Mouse (Mus musculus) forebrain, embryonic 15.5 days (tissue): ENCODE measurements around the gene Atg101. TPM values are rescaled to one million over a fixed set of nuclear protein-coding genes. Genes with fewer than 3 reads are reported as not detected.

Source experiments
- ATAC-seq: fragments of 200-750 bp; cut with Nextera tagmentation; replicated peaks from 2 replicates; pipeline ENCODE4 v1.8.0; 2017; ENCODE audit warnings: mild to moderate bottlenecking, moderate TSS enrichment, moderate library complexity
- H3K27ac ChIP-seq: fragments of 300-500 bp; sonication (generic); replicated peaks from 2 replicates; pipeline ENCODE4 v1.5.1; 2015; ENCODE audit warnings: mild to moderate bottlenecking, inconsistent platforms
- H3K27me3 ChIP-seq: fragments of 300-500 bp; sonication (generic); 2 replicates; pipeline ENCODE4 v1.6.1; 2015; ENCODE audit warnings: inconsistent platforms
- H3K36me3 ChIP-seq: fragments of 300-500 bp; sonication (generic); 2 replicates; pipeline ENCODE4 v1.6.1; 2015; ENCODE audit warnings: mild to moderate bottlenecking, inconsistent platforms
- H3K4me1 ChIP-seq: fragments of 300-500 bp; sonication (generic); 2 replicates; pipeline ENCODE4 v1.6.1; 2015; ENCODE audit warnings: inconsistent platforms
- H3K4me2 ChIP-seq: fragments of 300-500 bp; sonication (generic); replicated peaks from 2 replicates; pipeline ENCODE4 v1.6.1; 2015; ENCODE audit warnings: mild to moderate bottlenecking, inconsistent platforms
- H3K4me3 ChIP-seq: fragments of 300-500 bp; sonication (generic); 2 replicates; pipeline ENCODE4 v1.5.1; 2015; ENCODE audit warnings: mild to moderate bottlenecking, inconsistent platforms
- H3K9ac ChIP-seq: fragments of 300-500 bp; sonication (generic); replicated peaks from 2 replicates; pipeline ENCODE4 v1.6.1; 2015; ENCODE audit warnings: mild to moderate bottlenecking, inconsistent platforms
- H3K9me3 ChIP-seq: fragments of 300-500 bp; sonication (generic); 2 replicates; pipeline ENCODE4 v1.6.1; 2016; ENCODE audit warnings: inconsistent platforms
- WGBS: fragments of 180-500 bp; shearing (Covaris S2); methylation state at CpG from one replicate; pipeline ENCODE4 v1.1.7; 2015; ENCODE audit warnings: mixed read lengths; 5-methylcytosine and 5-hydroxymethylcytosine counted together
- polyA plus RNA-seq: library from polyadenylated mRNA; unstranded; fragments of >200 nt; fragmentation: Nextera tagmentation; extraction: Ambion mirVana; gene quantifications from 2 replicates; pipeline ENCODE4 v1.2.1, GENCODE M21; 2015

The Atg101 gene
- polyA plus RNA-seq, 1 experiment from 2014 or later, result 86.8 TPM

DNA sequence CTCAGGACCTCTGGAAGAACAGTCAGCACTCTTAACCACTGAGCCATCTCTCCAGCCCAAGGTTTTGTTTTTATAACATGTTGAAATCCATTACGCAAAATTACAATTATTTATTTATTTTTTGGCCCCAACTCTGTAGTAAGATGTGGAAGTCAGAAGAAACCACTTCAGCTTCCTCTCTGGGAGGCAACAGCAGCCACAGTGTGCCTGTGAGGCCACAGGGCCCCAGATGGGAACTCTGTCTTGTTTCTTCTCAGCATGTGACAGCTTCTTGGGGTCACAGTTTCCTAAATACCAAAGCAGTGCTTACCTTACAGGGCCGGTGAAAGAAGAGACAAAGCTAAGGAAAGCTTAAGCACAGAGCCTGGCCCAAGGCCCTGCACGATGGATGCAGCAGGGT, 40.1 kb upstream of the Atg101 start:
- Histone ChIP-seq H3K9ac (no peak overlapping the region), H3K4me2 (no peak overlapping the region), H3K36me3 (no peaks in the 10 kb centered on the region), H3K27me3 (no peaks in the 10 kb centered on the region), H3K9me3 (no peaks in the 10 kb centered on the region), H3K27ac (no peak overlapping the region), H3K4me3 (no peak overlapping the region), H3K4me1 (peaks cover 16% of the 10 kb centered on the region)
- no peak for ATAC-seq
- 76% methylated on average over 3 of the region's 3 CpGs for WGBS

DNA sequence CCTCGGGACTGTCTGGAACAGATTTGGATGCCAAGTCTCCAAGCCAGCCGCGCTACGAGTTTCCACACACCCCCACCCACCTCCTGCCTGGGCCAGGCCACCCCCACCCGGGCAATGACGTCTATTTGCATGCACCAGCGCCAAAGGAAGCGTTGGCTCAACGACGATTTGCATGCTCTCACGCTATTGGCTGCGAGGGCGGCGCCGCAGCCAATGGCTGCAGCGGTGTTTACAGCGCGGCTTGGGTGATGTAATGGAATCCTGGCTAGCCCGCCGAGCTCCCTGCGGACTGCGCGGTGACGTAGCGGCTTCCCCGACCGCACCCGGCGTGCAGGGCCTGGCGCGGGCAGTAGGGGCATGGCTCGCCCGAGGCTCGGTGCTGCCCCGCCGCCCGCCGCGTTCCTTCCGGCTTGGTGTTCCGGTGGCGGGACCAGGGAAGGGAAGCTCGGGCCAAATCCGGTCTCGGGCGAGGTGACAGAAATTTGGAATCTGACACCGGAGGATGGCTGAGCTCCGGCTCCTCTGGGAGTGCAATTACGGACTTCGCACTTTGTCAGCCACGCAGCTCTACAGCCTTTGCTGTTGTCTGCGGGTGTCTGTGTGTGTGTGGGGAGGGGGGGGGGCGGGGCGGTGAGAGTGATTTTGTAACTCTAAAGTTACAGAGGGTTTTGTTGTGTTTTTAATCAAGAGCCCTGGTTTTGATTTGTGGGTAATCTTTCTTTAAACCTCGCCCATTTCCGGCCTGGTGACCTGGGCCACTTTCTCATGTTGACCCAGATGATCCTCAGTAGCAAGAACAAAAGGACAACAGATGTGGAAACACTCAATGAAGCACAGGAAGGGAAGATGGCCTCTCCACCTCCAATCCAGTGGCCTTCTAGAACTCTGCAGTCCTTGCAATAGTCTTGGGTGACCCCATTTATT, 37.6 kb upstream of the Atg101 start:
- ATAC-seq, result peak; percentile 99
- H3K4me2 ChIP-seq, result peak overlapping the region; percentile 66
- 3% methylated on average over 55 of the region's 56 CpGs for WGBS
- H3K36me3 ChIP-seq, result no peaks in the 10 kb centered on the region
- peak overlapping the region; percentile 52 for H3K4me3 ChIP-seq
- H3K9ac ChIP-seq, result peak overlapping the region; percentile 59
- no peaks in the 10 kb centered on the region for H3K9me3 ChIP-seq
- no peaks in the 10 kb centered on the region for H3K27me3 ChIP-seq
- peak overlapping the region; percentile 83 for H3K27ac ChIP-seq
- H3K4me1 ChIP-seq, result peaks cover 10% of the 10 kb centered on the region

DNA sequence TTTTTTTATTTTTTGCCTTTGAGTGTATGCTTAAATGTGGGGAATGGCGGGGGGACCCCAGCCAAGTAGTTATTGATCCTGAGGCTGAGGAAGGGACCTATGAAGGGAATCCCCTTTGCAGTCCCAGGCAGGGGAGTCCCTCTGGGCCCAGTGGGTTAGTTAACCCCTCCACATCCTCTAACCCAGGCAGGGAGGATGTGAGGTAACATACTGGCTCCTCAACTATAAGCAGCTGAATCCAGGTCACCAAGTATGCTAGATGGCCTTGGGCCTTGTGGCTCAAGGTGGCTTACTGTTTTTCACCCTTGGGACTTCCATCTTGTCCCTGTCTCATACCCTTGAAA, 36.9 kb upstream of the Atg101 start:
- H3K4me1 ChIP-seq, result peaks cover 10% of the 10 kb centered on the region
- WGBS, result 88% methylated on average over 1 of the region's 1 CpGs
- no peak overlapping the region for H3K9ac ChIP-seq
- H3K27ac ChIP-seq, result 0 out of 2 replicates have a peak overlapping the region, but pooled peaks have one; percentile 83
- no peak for ATAC-seq
- no peaks in the 10 kb centered on the region for H3K9me3 ChIP-seq
- H3K36me3 ChIP-seq, result no peaks in the 10 kb centered on the region
- H3K27me3 ChIP-seq, result no peaks in the 10 kb centered on the region
- H3K4me3 ChIP-seq, result peak overlapping the region; percentile 52; the same call in 1 of the 2 replicates
- peak overlapping the region; percentile 66 for H3K4me2 ChIP-seq

DNA sequence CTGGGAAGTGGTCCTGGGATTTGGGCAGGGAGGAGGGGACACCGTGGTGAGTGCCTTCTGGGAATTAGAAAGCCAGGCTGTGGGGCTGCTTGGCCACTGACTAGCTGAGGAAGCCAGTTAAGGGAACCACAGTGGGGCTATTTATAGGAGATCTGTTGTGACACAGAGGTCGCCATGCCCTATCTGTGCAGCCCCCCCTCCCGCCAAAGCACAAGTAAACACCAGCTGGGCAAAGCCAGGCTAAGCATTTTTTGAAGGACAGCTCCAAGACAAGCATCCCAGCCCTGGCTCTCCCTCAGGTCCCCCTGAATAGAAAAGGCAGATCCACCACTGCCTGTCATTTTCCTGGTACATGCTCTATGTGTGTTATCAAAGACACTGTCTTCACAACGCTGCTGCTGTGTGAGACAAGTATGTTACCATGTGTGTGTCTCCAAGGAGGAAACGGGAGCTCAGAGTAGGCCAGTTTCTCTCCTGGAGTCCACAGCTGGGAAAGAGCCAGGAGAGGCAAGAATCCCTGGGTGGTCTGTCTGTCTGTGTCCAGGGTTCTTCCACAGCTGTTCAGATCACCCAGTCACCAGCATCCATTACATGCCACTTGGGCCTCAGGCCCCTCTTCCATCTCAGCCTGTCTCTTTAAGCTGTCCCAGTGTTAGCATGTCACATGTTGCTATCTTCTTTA, 35.9 kb upstream of the Atg101 start:
- WGBS, result 71% methylated on average over 5 of the region's 5 CpGs
- Histone ChIP-seq H3K4me3 (no peak overlapping the region), H3K4me2 (no peak overlapping the region), H3K27me3 (no peaks in the 10 kb centered on the region), H3K36me3 (no peaks in the 10 kb centered on the region), H3K9ac (no peak overlapping the region), H3K4me1 (peaks cover 10% of the 10 kb centered on the region), H3K9me3 (no peaks in the 10 kb centered on the region), H3K27ac (no peak overlapping the region)
- ATAC-seq, result no peak

DNA sequence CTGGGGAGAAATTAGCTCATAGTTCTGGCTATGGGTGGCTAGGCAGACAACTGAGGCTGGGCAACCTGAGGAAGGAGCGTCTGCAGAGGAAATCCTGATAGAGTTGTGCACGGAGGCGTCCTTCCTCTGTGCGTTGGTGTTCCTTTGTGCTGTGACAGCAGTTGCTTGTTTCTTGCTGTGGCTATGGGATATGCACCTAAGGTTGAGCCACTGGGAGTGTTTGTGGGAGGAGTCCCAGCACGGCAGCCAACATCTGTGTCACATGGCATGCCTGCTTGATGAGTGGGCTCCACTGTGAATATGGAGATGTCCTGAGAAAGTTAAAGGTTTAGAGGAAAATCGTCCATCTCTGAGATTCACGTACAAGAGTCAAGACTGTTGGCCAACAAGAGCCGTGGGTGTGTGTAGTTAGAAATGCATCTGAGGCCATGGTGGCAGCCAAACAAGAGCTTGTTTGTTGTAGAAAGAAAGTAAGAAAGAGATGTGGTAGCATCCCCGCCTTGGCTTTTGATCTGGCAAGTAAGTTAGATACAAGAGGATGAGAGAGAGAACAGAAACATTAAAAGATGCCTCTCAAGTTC, 33.8 kb upstream of the Atg101 start:
- H3K27me3 ChIP-seq, result no peaks in the 10 kb centered on the region
- no peak for ATAC-seq
- no peak overlapping the region for H3K4me2 ChIP-seq
- no peak overlapping the region for H3K4me3 ChIP-seq
- 89% methylated on average over 9 of the region's 9 CpGs for WGBS
- H3K36me3 ChIP-seq, result no peaks in the 10 kb centered on the region
- peaks cover 21% of the 10 kb centered on the region for H3K4me1 ChIP-seq
- H3K27ac ChIP-seq, result no peak overlapping the region
- H3K9me3 ChIP-seq, result no peaks in the 10 kb centered on the region
- no peak overlapping the region for H3K9ac ChIP-seq

DNA sequence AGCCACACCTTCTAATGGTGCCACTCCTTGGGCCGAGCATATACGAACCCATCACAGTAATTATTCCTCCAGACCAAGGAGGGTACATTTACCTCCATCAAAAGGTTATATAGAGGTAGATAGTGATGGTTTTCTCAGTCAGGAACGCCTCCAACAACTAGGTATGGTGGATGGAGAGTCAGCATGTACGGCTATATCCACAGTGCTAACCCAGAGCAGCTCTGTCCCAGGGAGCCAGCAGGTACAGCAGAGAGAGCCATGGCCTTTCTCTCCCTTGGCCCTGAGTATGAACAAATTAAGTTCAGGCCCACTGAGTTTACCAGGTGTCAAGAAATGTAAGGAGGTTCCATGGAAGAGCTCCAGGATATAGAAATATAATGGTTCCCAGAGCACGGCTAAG, 32.1 kb upstream of the Atg101 start:
- Histone ChIP-seq H3K4me1 (peaks cover 16% of the 10 kb centered on the region), H3K36me3 (no peaks in the 10 kb centered on the region), H3K27me3 (no peaks in the 10 kb centered on the region), H3K9ac (no peak overlapping the region), H3K4me3 (no peak overlapping the region), H3K9me3 (no peaks in the 10 kb centered on the region), H3K27ac (no peak overlapping the region), H3K4me2 (no peak overlapping the region)
- 91% methylated on average over 5 of the region's 5 CpGs for WGBS
- ATAC-seq, result no peak

DNA sequence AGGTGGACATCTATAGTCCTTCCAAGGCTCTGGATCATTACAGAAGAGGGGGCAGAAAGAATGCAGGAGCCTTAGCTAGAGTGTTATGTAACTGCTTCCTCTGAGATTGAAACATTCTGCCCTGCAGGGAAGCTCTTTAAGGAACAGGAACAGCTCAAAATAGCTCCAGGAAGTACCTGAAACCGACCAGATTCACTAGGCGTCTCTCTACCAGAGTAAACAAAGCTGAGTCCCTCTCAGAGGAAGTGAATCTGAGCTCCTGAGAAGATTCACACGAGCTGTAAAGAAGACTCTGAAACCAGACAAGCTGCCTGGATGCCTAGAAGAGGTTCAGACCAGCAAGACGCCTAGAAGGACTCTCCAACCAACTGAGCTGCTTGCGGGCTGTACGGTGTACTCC, 31.5 kb upstream of the Atg101 start:
- WGBS, result 91% methylated on average over 6 of the region's 6 CpGs

DNA sequence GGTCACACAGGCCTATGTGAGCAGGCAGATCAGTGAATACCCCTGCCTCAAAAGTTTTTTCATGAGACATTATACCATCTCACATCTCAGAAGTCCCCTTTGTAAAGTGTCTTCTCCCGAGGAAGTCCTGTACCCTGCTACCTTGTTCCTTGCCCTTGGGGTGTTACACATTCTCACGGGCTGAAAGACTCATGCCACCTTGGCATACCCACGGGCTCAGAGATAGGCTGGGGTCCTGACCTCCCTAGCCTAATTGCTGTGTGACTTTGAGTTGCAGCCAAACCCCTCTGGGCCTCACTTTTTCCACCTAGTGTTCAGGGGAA, 30.5 kb upstream of the Atg101 start:
- Histone ChIP-seq H3K9ac (peak overlapping the region; percentile 85; the same call in 1 of the 2 replicates), H3K27me3 (no peaks in the 10 kb centered on the region), H3K9me3 (no peaks in the 10 kb centered on the region), H3K4me3 (peak overlapping the region; percentile 74), H3K4me1 (peaks cover 12% of the 10 kb centered on the region), H3K4me2 (peak overlapping the region; percentile 97), H3K36me3 (no peaks in the 10 kb centered on the region), H3K27ac (no peak overlapping the region)
- ATAC-seq, result peak; percentile 6; the same call in 1 of the 2 replicates
- 27% methylated on average over 3 of the region's 3 CpGs for WGBS

More for the DNA sequence above, 31.5 kb upstream of the Atg101 start:
- no peak overlapping the region for H3K27ac ChIP-seq
- H3K4me2 ChIP-seq, result no peak overlapping the region
- no peaks in the 10 kb centered on the region for H3K36me3 ChIP-seq
- H3K27me3 ChIP-seq, result no peaks in the 10 kb centered on the region
- H3K4me3 ChIP-seq, result no peak overlapping the region
- H3K9ac ChIP-seq, result no peak overlapping the region
- no peak for ATAC-seq
- no peaks in the 10 kb centered on the region for H3K9me3 ChIP-seq
- peaks cover 12% of the 10 kb centered on the region for H3K4me1 ChIP-seq

DNA sequence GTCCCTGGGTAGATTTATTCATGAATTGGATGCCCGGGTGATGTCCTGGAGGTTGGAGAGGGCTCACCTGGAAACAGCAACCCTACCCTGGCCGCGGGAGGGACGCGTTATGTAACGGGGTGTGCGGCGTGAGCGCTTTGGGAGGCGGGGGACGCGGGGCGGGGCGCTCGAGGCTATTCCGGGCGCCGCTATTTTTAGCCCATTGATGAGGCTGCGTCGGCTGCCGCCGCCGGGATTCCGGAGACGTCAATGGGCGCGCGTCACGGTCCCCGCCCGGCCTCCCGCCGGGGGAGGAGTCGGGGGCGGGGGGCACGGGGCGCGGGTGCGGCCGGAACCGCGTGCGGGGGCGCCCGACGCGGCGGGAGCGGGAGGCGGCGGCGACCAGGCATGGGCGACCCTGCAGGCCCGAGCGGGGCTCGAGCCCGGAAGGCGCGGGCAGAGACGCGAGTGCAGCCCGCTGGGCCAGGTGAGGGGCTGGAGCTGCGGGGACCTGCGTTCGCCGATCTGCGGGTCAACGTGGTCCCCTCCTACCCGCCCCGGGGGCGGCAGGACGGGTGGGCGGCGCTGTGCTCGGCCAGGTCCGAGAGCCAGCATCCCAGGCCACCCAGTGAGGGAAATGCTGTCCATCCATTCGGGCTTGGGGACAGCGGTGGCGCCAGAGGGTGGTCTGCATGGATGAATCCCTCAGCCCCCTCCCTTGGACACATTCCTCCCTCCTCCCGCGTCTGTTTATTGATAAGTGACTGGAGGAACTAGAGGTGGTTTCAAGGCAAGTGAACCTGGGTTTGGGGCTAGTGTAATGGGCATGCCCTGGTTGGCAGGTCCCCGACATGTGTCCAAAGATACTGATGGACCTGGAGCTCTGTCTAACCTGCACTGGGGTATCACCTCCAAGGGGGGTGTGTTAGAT, 29.9 kb upstream of the Atg101 start, which contains the start of gene Nr4a1:
Gene Nr4a1 (plus strand): TSS at position 384 of the 910 bp plus-strand sequence.
- Histone ChIP-seq H3K9me3 (no peaks in the 10 kb centered on the region), H3K4me1 (peaks cover 12% of the 10 kb centered on the region), H3K27me3 (no peaks in the 10 kb centered on the region), H3K9ac (peak within 1 kb of the TSS; percentile 85), H3K4me2 (peak within 1 kb of the TSS; percentile 97), H3K4me3 (peak within 1 kb of the TSS; percentile 74), H3K36me3 (no peaks in the 10 kb centered on the region), H3K27ac (no peak within 1 kb of the TSS)
- under 1% methylated on average over 82 of the region's 82 CpGs for WGBS
- peak; percentile 68 for ATAC-seq

DNA sequence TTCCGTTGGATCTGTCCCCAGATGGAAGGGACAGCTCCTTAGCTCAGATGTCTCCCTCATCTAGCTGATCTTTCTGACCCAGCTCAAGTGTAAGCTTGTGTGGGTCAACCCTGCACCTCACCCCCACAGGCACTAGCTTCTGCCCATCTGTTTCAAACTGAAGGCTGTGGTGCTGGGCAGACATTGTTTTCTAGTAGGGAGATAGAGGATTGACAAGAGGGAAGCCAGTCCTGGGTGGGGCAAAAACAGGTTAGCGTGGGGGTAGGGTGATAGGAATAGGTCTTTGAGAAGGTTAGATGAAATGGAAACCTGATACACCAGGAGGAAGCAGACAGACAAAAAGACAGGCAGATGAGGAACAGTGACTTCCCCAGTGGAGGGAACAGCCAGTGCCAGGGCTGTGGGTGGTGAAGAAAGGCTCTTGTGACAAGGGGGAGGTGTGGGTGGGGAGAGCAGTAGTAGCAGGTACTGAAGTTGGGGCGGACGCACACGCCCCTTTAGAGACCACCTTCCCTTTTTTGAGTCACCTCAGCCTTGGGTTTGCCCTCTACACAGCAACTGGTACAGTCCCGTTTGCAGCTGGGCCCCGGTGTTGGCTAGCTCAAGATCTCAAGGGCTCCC, 28.1 kb upstream of the Atg101 start:
- Histone ChIP-seq H3K9me3 (no peaks in the 10 kb centered on the region), H3K9ac (no peak overlapping the region), H3K36me3 (no peaks in the 10 kb centered on the region), H3K4me3 (no peak overlapping the region), H3K4me2 (no peak overlapping the region), H3K27ac (no peak overlapping the region), H3K4me1 (peaks cover 12% of the 10 kb centered on the region), H3K27me3 (no peaks in the 10 kb centered on the region)
- no peak for ATAC-seq
- 89% methylated on average over 7 of the region's 7 CpGs for WGBS

DNA sequence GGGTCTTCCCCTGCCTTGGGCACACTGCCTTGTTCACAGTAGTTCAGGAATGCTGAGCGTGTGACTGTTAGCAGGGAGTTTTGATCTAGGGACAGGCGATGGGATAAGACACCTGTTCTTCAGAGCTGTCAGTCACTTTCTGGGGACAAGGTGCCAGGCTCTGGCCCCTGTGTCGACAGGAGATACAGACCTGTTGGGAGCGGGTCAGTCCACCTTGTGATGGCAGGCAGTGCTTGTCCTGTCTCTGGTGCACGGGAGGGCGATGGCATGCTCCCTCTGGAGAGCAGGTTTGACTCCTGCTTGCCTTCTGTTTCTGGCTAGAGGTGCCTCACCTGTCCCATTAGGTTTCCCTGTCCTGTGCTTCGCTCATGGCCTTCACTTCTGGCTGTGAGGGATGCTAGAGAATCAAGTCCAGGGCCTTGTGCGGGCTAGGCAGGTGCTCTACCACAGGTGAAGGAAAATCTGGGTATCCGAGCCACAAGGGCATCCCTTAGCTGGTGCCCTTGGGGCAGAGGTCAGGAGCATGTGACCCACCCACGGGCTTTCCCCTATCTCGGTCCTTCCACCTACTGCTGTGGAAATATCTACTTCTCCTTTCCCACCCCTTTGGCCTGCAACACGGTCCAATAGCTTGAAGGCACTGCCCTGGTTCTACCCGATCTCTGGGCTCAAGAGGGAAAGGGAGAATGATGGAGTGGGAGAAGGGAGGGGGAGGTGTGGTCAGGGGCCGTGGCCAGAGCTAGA, 27.4 kb upstream of the Atg101 start:
- no peaks in the 10 kb centered on the region for H3K36me3 ChIP-seq
- ATAC-seq, result no peak
- 84% methylated on average over 14 of the region's 14 CpGs for WGBS

More for the DNA sequence above, 27.4 kb upstream of the Atg101 start:
- H3K27me3 ChIP-seq, result no peaks in the 10 kb centered on the region
- no peak overlapping the region for H3K4me2 ChIP-seq
- H3K4me3 ChIP-seq, result no peak overlapping the region
- no peaks in the 10 kb centered on the region for H3K9me3 ChIP-seq
- H3K27ac ChIP-seq, result no peak overlapping the region
- H3K9ac ChIP-seq, result no peak overlapping the region
- peaks cover 12% of the 10 kb centered on the region for H3K4me1 ChIP-seq
